Mouse (Mus musculus) A20 (cell line): ENCODE results near the gene Xkrx.
"Not testable (repeated sequence)": the region's sequence is repeated elsewhere in the genome, so short reads cannot be mapped to it uniquely, and the experiment has no call there.

Experiments used
- DNase-seq: peaks from one replicate; pipeline ENCODE4 v3.0.0-alpha.2; 2011; ENCODE audit warnings: low read depth, low spot score

The Xkrx gene

GRCm38 (mm10) chrX:134162043-134162720, at the start of gene Xkrx:
Gene Xkrx (minus strand): TSS chrX:134162076.
- peak; percentile 78 for DNase-seq

GRCm38 (mm10) chrX:134211151-134211642, 49.3 kb upstream of the Xkrx start:
- no peak for DNase-seq

GRCm38 (mm10) chrX:134208491-134208890, 46.6 kb upstream of the Xkrx start:
- DNase-seq: no peak

GRCm38 (mm10) chrX:134187201-134187600, 25.3 kb upstream of the Xkrx start, which contains the start of gene Arl13a:
Gene Arl13a (plus strand): TSS chrX:134187501.
- DNase-seq: not testable (repeated sequence)

- peak; percentile 33 for DNase-seq
Measured at GRCm38 (mm10) chrX:134174699-134175098, 12.8 kb upstream of the Xkrx start.

- DNase-seq: peak; percentile 61
Measured at GRCm38 (mm10) chrX:134170584-134170983, 8.7 kb upstream of the Xkrx start.

- DNase-seq: peak; percentile 80
Measured at GRCm38 (mm10) chrX:134163484-134163883, 1.6 kb upstream of the Xkrx start.

- DNase-seq: peak; percentile 57
Measured at GRCm38 (mm10) chrX:134162826-134163225, 950 bp upstream of the Xkrx start.

- peak; percentile 27 for DNase-seq
Measured at GRCm38 (mm10) chrX:134160442-134160841, 1.4 kb downstream of the Xkrx start.

- no peak for DNase-seq
Measured at GRCm38 (mm10) chrX:134158151-134158550, 3.7 kb downstream of the Xkrx start.

GRCm38 (mm10) chrX:134141986-134142385, 19.9 kb downstream of the Xkrx start:
- no peak for DNase-seq

- DNase-seq: no peak
Measured at GRCm38 (mm10) chrX:134141551-134141950, 20.3 kb downstream of the Xkrx start.

GRCm38 (mm10) chrX:134140024-134140423, 21.9 kb downstream of the Xkrx start:
- DNase-seq: no peak

GRCm38 (mm10) chrX:134133821-134134220, 28.1 kb downstream of the Xkrx start:
- DNase-seq: peak; percentile 43

- DNase-seq: no peak
Measured at GRCm38 (mm10) chrX:134132295-134132694, 29.6 kb downstream of the Xkrx start.

GRCm38 (mm10) chrX:134128549-134128948, 33.3 kb downstream of the Xkrx start:
- DNase-seq: no peak

GRCm38 (mm10) chrX:134116417-134116816, 45.5 kb downstream of the Xkrx start:
- peak; percentile 62 for DNase-seq

GRCm38 (mm10) chrX:134111767-134112166, 50.1 kb downstream of the Xkrx start:
- peak; percentile 26 for DNase-seq

- no peak for DNase-seq
Measured at GRCm38 (mm10) chrX:134102641-134103040, 59.2 kb downstream of the Xkrx start.
